Mouse (Mus musculus) liver, embryonic 14.5 days (tissue): ENCODE results near the gene Serpinb9. TPM values are rescaled to one million over a fixed set of nuclear protein-coding genes. Genes with fewer than 3 reads are reported as not detected.

ENCODE experiments used
- ATAC-seq: fragments of 200-750 bp; cut with Nextera tagmentation; 2 replicates; pipeline ENCODE4 v1.8.0; 2017; ENCODE audit warnings: moderate number of reproducible peaks, mild to moderate bottlenecking, moderate library complexity; ENCODE audit not compliant: insufficient read depth
- DNase-seq, 3 experiments: peaks; one replicate each; pipeline ENCODE4 v3.0.0-alpha.2; 2012 to 2013; ENCODE audit warnings: low read depth in 3 of 3, low spot score in 3 of 3
- H3K27ac ChIP-seq: fragments of 300-500 bp; sonication (generic); 2 replicates; pipeline ENCODE4 v1.5.1; 2014; ENCODE audit warnings: moderate library complexity, mild to moderate bottlenecking, control low read depth, inconsistent platforms
- H3K27me3 ChIP-seq: fragments of 300-500 bp; sonication (generic); 2 replicates; pipeline ENCODE4 v1.6.1; 2014; ENCODE audit warnings: mild to moderate bottlenecking, low read length, moderate library complexity; ENCODE audit not compliant: control insufficient read depth, insufficient read depth
- H3K36me3 ChIP-seq: fragments of 300-500 bp; sonication (generic); replicated peaks from 2 replicates; pipeline ENCODE4 v1.6.1; 2014; ENCODE audit warnings: low read depth; ENCODE audit not compliant: control insufficient read depth, insufficient read depth
- H3K4me1 ChIP-seq, 2 experiments: fragments of 200-500 bp in 1 of 2; fragments of 300-500 bp in 1 of 2; sonication (generic) in 1 of 2; replicated peaks; 2 replicates each; pipeline ENCODE4 v1.6.1; 2012 to 2014; ENCODE audit warnings: antibody characterized with exemption in 1 of 2, inconsistent platforms in 1 of 2, low read length in 1 of 2; ENCODE audit not compliant: control insufficient read depth in 2 of 2, insufficient read depth in 2 of 2
- H3K4me2 ChIP-seq: fragments of 300-500 bp; sonication (generic); 2 replicates; pipeline ENCODE4 v1.6.1; 2014; ENCODE audit warnings: low read depth, mild to moderate bottlenecking, control low read depth, moderate library complexity
- H3K4me3 ChIP-seq, 2 experiments: fragments of 200-500 bp in 1 of 2; fragments of 300-500 bp in 1 of 2; sonication (generic) in 1 of 2; 2 replicates each; pipeline ENCODE4 v1.5.1; 2012 to 2014; ENCODE audit warnings: low read depth in 2 of 2, low read length in 2 of 2, mild to moderate bottlenecking in 2 of 2, control low read depth in 1 of 2, inconsistent platforms in 1 of 2, moderate library complexity in 1 of 2; ENCODE audit not compliant: insufficient read depth in 1 of 2
- H3K9ac ChIP-seq: fragments of 300-500 bp; sonication (generic); replicated peaks from 2 replicates; pipeline ENCODE4 v1.6.1; 2014; ENCODE audit warnings: mild to moderate bottlenecking, control low read depth, moderate library complexity
- H3K9me3 ChIP-seq: fragments of 300-500 bp; sonication (generic); 2 replicates; pipeline ENCODE4 v1.6.1; 2016; ENCODE audit warnings: low read length, mixed read lengths; ENCODE audit not compliant: control insufficient read depth
- CTCF ChIP-seq: IDR thresholded peaks from 2 replicates; pipeline ENCODE4 v1.5.1; 2016; ENCODE audit warnings: antibody characterized with exemption, low read depth, control low read depth
- EP300 ChIP-seq: IDR thresholded peaks from 2 replicates; pipeline ENCODE4 v1.6.1; 2016; ENCODE audit warnings: antibody characterized with exemption, low read depth
- WGBS: fragments of 180-500 bp; shearing (Covaris S2); extraction: QIAGEN DNeasy Blood & Tissue Kit; methylation state at CpG from one replicate; pipeline ENCODE4 v1.1.7; 2014; ENCODE audit not compliant: insufficient replicate concordance; 5-methylcytosine and 5-hydroxymethylcytosine counted together
- polyA plus RNA-seq, 2 experiments: library from polyadenylated mRNA; depleted of rRNA in 1 of 2; stranded (reverse) in 1 of 2; unstranded in 1 of 2; fragments of >200 nt; fragmentation: Nextera tagmentation in 1 of 2; extraction: Ambion mirVana in 1 of 2; gene quantifications; 2 replicates each; pipeline versions ENCODE4 v1.2.1 to v1.2.3; 2012 to 2014

The Serpinb9 gene
- polyA plus RNA-seq, 2 experiments: 1.0 to 2.7 TPM

DNA sequence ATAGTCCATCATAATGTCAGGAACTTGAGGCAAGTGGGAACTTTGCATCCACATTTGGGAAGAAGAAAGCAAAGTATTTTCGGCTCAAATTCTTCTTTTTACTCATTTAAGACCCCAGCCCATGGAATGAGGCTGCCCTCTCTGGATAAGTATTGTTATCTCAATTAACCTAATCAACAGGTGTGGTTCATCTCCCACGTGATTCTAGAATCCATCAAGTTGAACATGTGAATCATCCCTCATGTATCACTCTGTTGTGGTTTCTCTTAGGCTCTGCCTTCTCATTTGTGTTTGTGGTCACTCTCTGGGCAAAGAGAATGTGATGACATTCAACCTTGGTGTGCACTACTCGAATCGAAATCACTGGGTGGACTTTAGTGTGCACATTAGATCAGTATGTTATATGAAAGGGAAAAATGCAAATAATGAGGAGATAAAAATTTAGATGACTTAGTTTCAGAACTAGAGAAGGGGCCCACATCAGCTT, 20.5 kb upstream of the Serpinb9 start:
- no peak overlapping the region for H3K9ac ChIP-seq
- H3K4me3 ChIP-seq: no peak overlapping the region
- 53% methylated on average over 4 of the region's 4 CpGs for WGBS
- H3K27me3 ChIP-seq: no peaks in the 10 kb centered on the region
- ATAC-seq (no peak), DNase-seq (no peak)
- H3K4me2 ChIP-seq: no peak overlapping the region
- H3K27ac ChIP-seq: no peak overlapping the region
- H3K9me3 ChIP-seq: no peaks in the 10 kb centered on the region
- no peak for TF ChIP-seq CTCF
- TF ChIP-seq EP300: no peak
- H3K4me1 ChIP-seq: peaks cover 5 to 10% of the 10 kb centered on the region in 2 experiments; a peak in 3 of 4 replicates
- no peaks in the 10 kb centered on the region; the same call in 1 of the 2 replicates for H3K36me3 ChIP-seq

DNA sequence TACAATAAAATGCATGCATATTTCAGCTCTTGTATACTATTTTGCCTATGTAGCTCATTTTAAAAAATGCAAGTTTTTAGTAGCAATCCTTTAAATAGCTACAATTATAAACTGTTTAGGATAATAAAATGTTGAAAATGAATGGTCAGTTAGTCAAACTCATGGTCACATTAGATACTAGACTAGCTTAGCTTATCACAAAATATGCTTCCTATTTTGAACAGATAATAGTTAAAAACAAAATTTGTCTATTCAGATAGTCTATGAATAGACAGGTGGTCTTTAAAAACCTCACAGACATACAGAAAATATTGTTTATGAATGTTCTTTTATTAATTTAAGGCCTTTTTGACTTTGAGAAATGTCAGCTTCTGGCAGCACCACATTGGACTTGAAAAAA, 16.8 kb upstream of the Serpinb9 start:
- no peak overlapping the region for H3K27ac ChIP-seq
- peaks cover 5 to 10% of the 10 kb centered on the region in 2 experiments; a peak in 3 of 4 replicates for H3K4me1 ChIP-seq
- ATAC-seq: no peak

GRCm38 (mm10) chr13:32993152-32993893, 9.7 kb upstream of the Serpinb9 start:
- TF ChIP-seq CTCF (no peak), EP300 (peak; percentile 74)
- Histone ChIP-seq H3K27me3 (no peaks in the 10 kb centered on the region), H3K4me2 (peak overlapping the region; percentile 80), H3K36me3 (no peaks in the 10 kb centered on the region), H3K9ac (peak overlapping the region; percentile 72), H3K27ac (peak overlapping the region; percentile 99), H3K9me3 (no peaks in the 10 kb centered on the region), H3K4me3 (peak overlapping the region; percentile 28 to 36), H3K4me1 (peaks cover 25% of the 10 kb centered on the region in 2 experiments)
- ATAC-seq (peak; percentile 98), DNase-seq (peak; percentile 81 to 82 (median 82))
- WGBS: 12% methylated on average over 10 of the region's 10 CpGs

More for the DNA sequence above, 16.8 kb upstream of the Serpinb9 start:
- Histone ChIP-seq H3K36me3 (no peaks in the 10 kb centered on the region), H3K4me3 (no peak overlapping the region), H3K9me3 (no peaks in the 10 kb centered on the region), H3K27me3 (no peaks in the 10 kb centered on the region), H3K4me2 (no peak overlapping the region), H3K9ac (no peak overlapping the region)
- DNase-seq: no peak
- no peak for TF ChIP-seq CTCF
- peak; percentile 52 for TF ChIP-seq EP300

- ATAC-seq: no peak
- Histone ChIP-seq H3K36me3 (no peaks in the 10 kb centered on the region), H3K27ac (peak overlapping the region; percentile 99), H3K27me3 (no peaks in the 10 kb centered on the region), H3K9ac (peak overlapping the region; percentile 72), H3K4me2 (peak overlapping the region; percentile 80), H3K4me3 (peak overlapping the region; percentile 28 to 36), H3K4me1 (peaks cover 25% of the 10 kb centered on the region in 2 experiments), H3K9me3 (no peaks in the 10 kb centered on the region)
- no peak for DNase-seq
- TF ChIP-seq EP300: no peak
- TF ChIP-seq CTCF: no peak
- WGBS: 34% methylated on average over 2 of the region's 2 CpGs
These were observed 9.2 kb upstream of the Serpinb9 start for GRCm38 (mm10) chr13:32993894-32994242.

GRCm38 (mm10) chr13:32995051-32995450, 8.0 kb upstream of the Serpinb9 start:
- no peaks in the 10 kb centered on the region for H3K27me3 ChIP-seq
- no peak for TF ChIP-seq CTCF
- TF ChIP-seq EP300: no peak
- ATAC-seq (no peak), DNase-seq (no peak)
- H3K4me1 ChIP-seq: peaks cover 25% of the 10 kb centered on the region in 2 experiments
- WGBS: 80% methylated on average over 4 of the region's 4 CpGs
- no peak overlapping the region for H3K4me2 ChIP-seq
- H3K27ac ChIP-seq: no peak overlapping the region
- no peak overlapping the region for H3K4me3 ChIP-seq
- no peaks in the 10 kb centered on the region for H3K9me3 ChIP-seq
- H3K36me3 ChIP-seq: no peaks in the 10 kb centered on the region
- H3K9ac ChIP-seq: no peak overlapping the region
